ENCODE assay signal across 22 mouse cellular contexts in the genomic region with DNA sequence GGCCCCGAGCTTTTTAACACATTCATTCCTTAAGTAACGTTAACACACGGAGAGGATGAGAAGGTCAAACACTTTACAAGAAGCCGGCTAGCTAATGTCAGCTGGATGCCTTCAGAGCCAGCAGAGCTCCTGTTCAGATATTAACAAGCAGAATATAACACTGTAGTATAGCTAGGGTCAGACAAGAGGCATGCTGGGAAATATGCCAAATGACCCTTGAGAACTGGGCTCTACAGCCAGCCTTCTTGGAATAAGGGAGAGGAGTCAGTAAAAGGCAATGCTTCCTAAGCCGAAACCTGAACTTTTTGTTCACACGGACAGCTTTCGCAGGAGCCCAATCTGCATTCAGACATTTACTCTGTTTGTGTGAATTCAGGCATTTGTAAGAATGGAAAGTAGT. TPM values are rescaled to one million over a fixed set of nuclear protein-coding genes. Genes with fewer than 3 reads are reported as not detected.
DNase-seq lines count a peak whose midpoint lies in the region; ATAC-seq and TF ChIP-seq lines count a peak whose summit lies in the region.
"Had no signal": no experiment of that assay in that cellular context is flagged by ENCODE, and none has a peak within 500 bp of the region (broad histone marks: within the 10 kb centered on the region; RNA-seq: fewer than 3 reads in every experiment).

No protein-coding gene starts in this region.

- no peaks in the 10 kb centered on the region for H3K4me1 ChIP-seq in kidney, postnatal 0 days (replicated peaks; ENCODE audit: insufficient read depth, low read length)
- H3K4me1 ChIP-seq in kidney, embryonic 15.5 days, result no peaks in the 10 kb centered on the region
- H3K4me1 ChIP-seq in lung, postnatal 0 days (ENCODE audit: insufficient read depth, low read depth, low read length), result no peaks in the 10 kb centered on the region; the same call in 1 of the 2 replicates
- H3K4me1 ChIP-seq in midbrain, postnatal 0 days (ENCODE audit: insufficient read depth, low read length), result no peaks in the 10 kb centered on the region
- H3K4me1 ChIP-seq in midbrain, embryonic 13.5 days (replicated peaks), result no peaks in the 10 kb centered on the region
- H3K4me1 ChIP-seq: embryonic facial prominence, embryonic 15.5 days; forebrain, embryonic 10.5 days; forebrain, embryonic 15.5 days; heart, embryonic 13.5 days had no signal

- TF ChIP-seq CTCF in kidney, postnatal 0 days (IDR thresholded peaks at IDR 0.05; ENCODE audit: low read depth), result no peak
- no peak for TF ChIP-seq CTCF in lung, postnatal 0 days (IDR thresholded peaks at IDR 0.05)
- no peak for TF ChIP-seq CTCF in midbrain, postnatal 0 days (IDR thresholded peaks at IDR 0.05)

- H3K27ac ChIP-seq in kidney, postnatal 0 days, result no peak overlapping the region
- no peak overlapping the region for H3K27ac ChIP-seq in kidney, embryonic 15.5 days
- no peak overlapping the region for H3K27ac ChIP-seq in lung, postnatal 0 days (ENCODE audit: low read length)
- H3K27ac ChIP-seq in midbrain, postnatal 0 days (ENCODE audit: low read depth, low read length), result no peak overlapping the region
- H3K27ac ChIP-seq in midbrain, embryonic 13.5 days, result no peak overlapping the region
- H3K27ac ChIP-seq: embryonic facial prominence, embryonic 15.5 days; forebrain, embryonic 10.5 days; forebrain, embryonic 15.5 days; heart, embryonic 13.5 days had no signal

- no peaks in the 10 kb centered on the region for H3K36me3 ChIP-seq in kidney, postnatal 0 days (ENCODE audit: insufficient read depth, low read length)
- no peaks in the 10 kb centered on the region for H3K36me3 ChIP-seq in kidney, embryonic 15.5 days
- H3K36me3 ChIP-seq in lung, postnatal 0 days (ENCODE audit: insufficient read depth, low read length), result no peaks in the 10 kb centered on the region
- H3K36me3 ChIP-seq in midbrain, postnatal 0 days (ENCODE audit: insufficient read depth, low read length), result no peaks in the 10 kb centered on the region
- no peaks in the 10 kb centered on the region for H3K36me3 ChIP-seq in midbrain, embryonic 13.5 days
- H3K36me3 ChIP-seq: embryonic facial prominence, embryonic 15.5 days; forebrain, embryonic 10.5 days; forebrain, embryonic 15.5 days; heart, embryonic 13.5 days had no signal

- 65% methylated on average over 7 of the region's 7 CpGs for whole genome bisulfite sequencing in kidney, postnatal 0 days
- WGBS in kidney, embryonic 15.5 days, result 67% methylated on average over 7 of the region's 7 CpGs
- WGBS in lung, postnatal 0 days, result 51% methylated on average over 7 of the region's 7 CpGs
- WGBS in midbrain, postnatal 0 days, result 82% methylated on average over 7 of the region's 7 CpGs
- 87% methylated on average over 7 of the region's 7 CpGs for WGBS in midbrain, embryonic 13.5 days

- H3K9me3 ChIP-seq in kidney, postnatal 0 days (replicated peaks; ENCODE audit: low read length), result no peaks in the 10 kb centered on the region
- no peaks in the 10 kb centered on the region for H3K9me3 ChIP-seq in kidney, embryonic 15.5 days (replicated peaks)
- H3K9me3 ChIP-seq in lung, postnatal 0 days (ENCODE audit: low read length), result no peaks in the 10 kb centered on the region
- H3K9me3 ChIP-seq in midbrain, postnatal 0 days (ENCODE audit: low read length), result no peaks in the 10 kb centered on the region
- no peaks in the 10 kb centered on the region for H3K9me3 ChIP-seq in midbrain, embryonic 13.5 days
- H3K9me3 ChIP-seq: embryonic facial prominence, embryonic 15.5 days; forebrain, embryonic 10.5 days; forebrain, embryonic 15.5 days; heart, embryonic 13.5 days had no signal

- no peak for ATAC-seq in kidney, postnatal 0 days (replicated peaks; ENCODE audit: low FRiP score, low read depth)
- no peak for ATAC-seq in kidney, embryonic 15.5 days (replicated peaks; ENCODE audit: low FRiP score)
- ATAC-seq in lung, postnatal 0 days, result no peak
- ATAC-seq in midbrain, postnatal 0 days (ENCODE audit: low FRiP score), result no peak
- ATAC-seq in midbrain, embryonic 13.5 days, result no peak
- ATAC-seq: forebrain, embryonic 15.5 days had no signal

- H3K9ac ChIP-seq in kidney, postnatal 0 days (ENCODE audit: low read depth, low read length), result no peak overlapping the region
- H3K9ac ChIP-seq in kidney, embryonic 15.5 days, result no peak overlapping the region
- H3K9ac ChIP-seq in lung, postnatal 0 days (replicated peaks; ENCODE audit: low read depth), result no peak overlapping the region
- no peak overlapping the region for H3K9ac ChIP-seq in midbrain, postnatal 0 days (replicated peaks; ENCODE audit: low read length, poor library complexity, severe bottlenecking)
- H3K9ac ChIP-seq in midbrain, embryonic 13.5 days (replicated peaks), result no peak overlapping the region
- H3K9ac ChIP-seq: embryonic facial prominence, embryonic 15.5 days; forebrain, embryonic 15.5 days; heart, embryonic 13.5 days had no signal

- no peaks in the 10 kb centered on the region for H3K27me3 ChIP-seq in kidney, postnatal 0 days (ENCODE audit: insufficient read depth, low read length)
- no peaks in the 10 kb centered on the region for H3K27me3 ChIP-seq in kidney, embryonic 15.5 days
- no peaks in the 10 kb centered on the region for H3K27me3 ChIP-seq in lung, postnatal 0 days (replicated peaks; ENCODE audit: insufficient read depth, low read length)
- H3K27me3 ChIP-seq in midbrain, postnatal 0 days (ENCODE audit: insufficient read depth, low read length), result no peaks in the 10 kb centered on the region
- H3K27me3 ChIP-seq in midbrain, embryonic 13.5 days, result no peaks in the 10 kb centered on the region
- H3K27me3 ChIP-seq: embryonic facial prominence, embryonic 15.5 days; forebrain, embryonic 15.5 days; heart, embryonic 13.5 days had no signal

- peak; percentile 6 for DNase-seq in kidney, postnatal 0 days (ENCODE audit: low spot score)
- peak; percentile 45 for DNase-seq in lung, postnatal 0 days (ENCODE audit: low spot score)
- DNase-seq in lung, postnatal 25 days (ENCODE audit: low spot score), result no peak
- peak; percentile 5 for DNase-seq in midbrain, postnatal 0 days (ENCODE audit: low spot score)
- no peak for DNase-seq in spleen, adult 18-20 months
- DNase-seq: adrenal gland, adult 8-10 months; adrenal gland, postnatal 36 days; cerebellum, adult 11 months; cerebellum, adult 8-10 months; cerebellum, postnatal 14 days; embryo, embryonic 11 days; gastrocnemius, postnatal 36 days; heart, adult 11 months; heart, postnatal 36 days had no signal

- H3K4me2 ChIP-seq in kidney, postnatal 0 days (ENCODE audit: low read length), result no peak overlapping the region
- H3K4me2 ChIP-seq in kidney, embryonic 15.5 days, result no peak overlapping the region
- no peak overlapping the region for H3K4me2 ChIP-seq in lung, postnatal 0 days (replicated peaks; ENCODE audit: low read depth, low read length)
- H3K4me2 ChIP-seq in midbrain, postnatal 0 days (ENCODE audit: low read depth, low read length, poor library complexity, severe bottlenecking), result no peak overlapping the region
- no peak overlapping the region for H3K4me2 ChIP-seq in midbrain, embryonic 13.5 days (replicated peaks)
- H3K4me2 ChIP-seq: embryonic facial prominence, embryonic 15.5 days; forebrain, embryonic 15.5 days; heart, embryonic 13.5 days had no signal

- H3K4me3 ChIP-seq in kidney, postnatal 0 days (replicated peaks; ENCODE audit: low read depth, low read length), result no peak overlapping the region
- H3K4me3 ChIP-seq in kidney, embryonic 15.5 days (replicated peaks), result no peak overlapping the region
- no peak overlapping the region for H3K4me3 ChIP-seq in lung, postnatal 0 days (ENCODE audit: low read depth, low read length)
- no peak overlapping the region for H3K4me3 ChIP-seq in midbrain, postnatal 0 days (ENCODE audit: low read depth, low read length)
- H3K4me3 ChIP-seq in midbrain, embryonic 13.5 days (replicated peaks), result no peak overlapping the region
- H3K4me3 ChIP-seq: embryonic facial prominence, embryonic 15.5 days; erythroblast, embryonic 14.5 days; forebrain, embryonic 10.5 days; forebrain, embryonic 15.5 days; heart, embryonic 13.5 days had no signal

- TF ChIP-seq EP300 in lung, postnatal 0 days (IDR thresholded peaks at IDR 0.05), result no peak

RNA-seq across cellular contexts. Expression of gene Sh3gl2, which starts 53.0 kb away (rescaled TPM):
- 20.0 and 22.1 TPM in 2 replicates for polyA plus RNA-seq in kidney, postnatal 0 days (2015; fragmentation: Nextera tagmentation; extraction: Ambion mirVana)
- 16.6 and 16.8 TPM in 2 replicates for polyA plus RNA-seq in kidney, embryonic 15.5 days (2015; fragmentation: Nextera tagmentation; extraction: Ambion mirVana)
- 0.70 and 1.2 TPM in 2 replicates for polyA plus RNA-seq in lung, postnatal 0 days (2015; fragmentation: Nextera tagmentation; extraction: Ambion mirVana)
- 47.4 and 50.6 TPM in 2 replicates for total RNA-seq in midbrain, postnatal 0 days (2014; rRNA removed)
- 123 and 132 TPM in 2 replicates for polyA plus RNA-seq in midbrain, postnatal 0 days (2015; fragmentation: Nextera tagmentation; extraction: Ambion mirVana)
- polyA plus RNA-seq in midbrain, embryonic 13.5 days (2015; fragmentation: Nextera tagmentation; extraction: Ambion mirVana), result 33.7 and 36.0 TPM in 2 replicates
- total RNA-seq: common myeloid progenitor, adult 5-6 weeks had no signal
- polyA plus RNA-seq: erythroblast, embryonic 14.5 days had no signal

Comparison
In these comparisons a context has a peak if more than half of its experiments do, and no peak if none do; other contexts are left out.
1. DNase-seq: peak in kidney, postnatal 0 days (single experiment), lung, postnatal 0 days (single experiment) and midbrain, postnatal 0 days (single experiment); none in lung, postnatal 25 days (single experiment) and spleen, adult 18-20 months (0 of 2).